Mouse (Mus musculus): ENCODE data around the gene Schip1. TPM values are rescaled to one million over a fixed set of nuclear protein-coding genes. Genes with fewer than 3 reads are reported as not detected.

Schip1 gene
- polyA plus RNA-seq, 1 experiment from 2014 or later, result 152 TPM

DNA sequence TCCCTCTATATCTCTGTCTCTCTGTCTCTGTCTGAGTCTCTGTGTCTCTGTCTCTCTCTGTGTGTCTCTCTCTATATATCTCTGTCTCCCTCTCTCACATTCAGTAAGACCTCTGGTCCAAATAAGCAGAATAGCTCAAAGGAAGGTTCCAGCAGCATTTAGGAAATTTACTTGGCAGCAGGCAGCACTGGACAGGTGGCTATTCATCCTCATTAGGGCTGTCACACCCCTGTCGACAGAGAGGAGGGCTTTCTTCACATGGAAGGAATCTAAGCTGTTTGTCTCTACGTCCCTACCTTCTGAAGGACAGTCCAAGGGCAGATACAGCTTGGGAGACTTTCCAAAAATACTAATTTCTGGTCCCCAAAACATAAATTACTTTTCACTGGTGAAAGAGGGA, 267.9 kb downstream of the Schip1 start:
- ATAC-seq (ENCODE audit: low FRiP score, low TSS enrichment), result no peak
- no peak overlapping the region for H3K27ac ChIP-seq (replicated peaks; ENCODE audit: low read depth, low read length)
- 56% methylated on average over 2 of the region's 2 CpGs for WGBS
- no peak overlapping the region for H3K4me2 ChIP-seq (ENCODE audit: low read length)
- H3K27me3 ChIP-seq (ENCODE audit: control insufficient read depth, insufficient read depth, low read length), result no peaks in the 10 kb centered on the region
- H3K4me1 ChIP-seq (ENCODE audit: control insufficient read depth, insufficient read depth, low read length), result no peaks in the 10 kb centered on the region
- no peak overlapping the region for H3K4me3 ChIP-seq (replicated peaks; ENCODE audit: low read depth, low read length)
- no peaks in the 10 kb centered on the region for H3K36me3 ChIP-seq (ENCODE audit: control insufficient read depth, insufficient read depth, low read length)
- DNase-seq, result no peak
- no peak overlapping the region for H3K9ac ChIP-seq (replicated peaks; ENCODE audit: low read length)
- no peaks in the 10 kb centered on the region for H3K9me3 ChIP-seq (ENCODE audit: control insufficient read depth, low read length)

DNA sequence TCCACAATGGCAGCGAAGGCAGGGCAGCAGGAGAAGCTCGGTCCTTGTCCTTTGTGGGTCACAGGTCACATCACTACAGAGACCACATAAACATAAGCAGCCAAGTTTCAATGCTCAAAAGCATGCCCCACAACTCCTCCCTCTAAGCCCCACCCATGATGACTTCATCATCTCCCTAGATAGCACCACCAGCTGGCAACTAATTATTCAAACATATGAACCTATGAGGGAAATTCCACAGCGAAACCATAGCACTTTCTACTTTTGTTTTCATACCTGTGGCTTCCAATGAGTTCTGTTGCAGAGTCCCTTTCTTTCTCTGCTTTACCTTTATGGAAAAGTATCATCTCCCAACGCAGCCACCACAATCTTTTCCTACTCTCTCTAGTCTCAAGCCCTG, 270.9 kb downstream of the Schip1 start:
- Histone ChIP-seq H3K4me1 (ENCODE audit: control insufficient read depth, insufficient read depth, low read length) (no peaks in the 10 kb centered on the region), H3K36me3 (ENCODE audit: control insufficient read depth, insufficient read depth, low read length) (no peaks in the 10 kb centered on the region), H3K27me3 (ENCODE audit: control insufficient read depth, insufficient read depth, low read length) (no peaks in the 10 kb centered on the region), H3K4me2 (ENCODE audit: low read length) (no peak overlapping the region), H3K4me3 (replicated peaks; ENCODE audit: low read depth, low read length) (no peak overlapping the region), H3K9me3 (ENCODE audit: control insufficient read depth, low read length) (no peaks in the 10 kb centered on the region), H3K9ac (replicated peaks; ENCODE audit: low read length) (no peak overlapping the region), H3K27ac (replicated peaks; ENCODE audit: low read depth, low read length) (no peak overlapping the region)
- WGBS, result 91% methylated on average over 4 of the region's 4 CpGs
- DNase-seq, result no peak
- no peak for ATAC-seq (ENCODE audit: low FRiP score, low TSS enrichment)

DNA sequence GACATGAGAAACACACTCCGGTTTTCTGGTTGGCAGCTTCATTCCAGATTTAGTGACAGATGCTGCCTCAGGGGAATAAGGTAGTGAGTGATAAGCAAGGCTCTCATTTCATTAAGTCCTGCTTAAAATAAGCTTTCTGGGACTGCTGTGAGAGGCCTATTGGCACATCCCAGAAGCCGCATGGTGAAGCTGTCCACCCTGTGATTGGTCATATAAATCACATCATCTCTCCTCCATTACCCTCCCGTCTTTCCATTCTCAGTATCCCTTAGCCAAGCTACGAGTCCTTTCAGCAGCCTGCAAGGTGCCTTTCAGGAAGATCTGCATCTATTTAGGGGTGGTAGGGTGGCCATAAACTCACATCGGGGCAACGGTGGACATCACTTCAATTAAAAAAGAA, 286.0 kb downstream of the Schip1 start:
- no peaks in the 10 kb centered on the region for H3K36me3 ChIP-seq (ENCODE audit: control insufficient read depth, insufficient read depth, low read length)
- no peak overlapping the region for H3K27ac ChIP-seq (replicated peaks; ENCODE audit: low read depth, low read length)
- H3K4me2 ChIP-seq (ENCODE audit: low read length), result no peak overlapping the region
- no peaks in the 10 kb centered on the region for H3K4me1 ChIP-seq (ENCODE audit: control insufficient read depth, insufficient read depth, low read length)
- H3K9ac ChIP-seq (replicated peaks; ENCODE audit: low read length), result no peak overlapping the region
- ATAC-seq (ENCODE audit: low FRiP score, low TSS enrichment) (0 out of 2 replicates have a peak, but pooled peaks have one; percentile 2), DNase-seq (peak; percentile 43)
- no peak overlapping the region for H3K4me3 ChIP-seq (replicated peaks; ENCODE audit: low read depth, low read length)
- H3K9me3 ChIP-seq (ENCODE audit: control insufficient read depth, low read length), result no peaks in the 10 kb centered on the region
- WGBS, result 71% methylated on average over 6 of the region's 6 CpGs
- no peaks in the 10 kb centered on the region for H3K27me3 ChIP-seq (ENCODE audit: control insufficient read depth, insufficient read depth, low read length)

DNA sequence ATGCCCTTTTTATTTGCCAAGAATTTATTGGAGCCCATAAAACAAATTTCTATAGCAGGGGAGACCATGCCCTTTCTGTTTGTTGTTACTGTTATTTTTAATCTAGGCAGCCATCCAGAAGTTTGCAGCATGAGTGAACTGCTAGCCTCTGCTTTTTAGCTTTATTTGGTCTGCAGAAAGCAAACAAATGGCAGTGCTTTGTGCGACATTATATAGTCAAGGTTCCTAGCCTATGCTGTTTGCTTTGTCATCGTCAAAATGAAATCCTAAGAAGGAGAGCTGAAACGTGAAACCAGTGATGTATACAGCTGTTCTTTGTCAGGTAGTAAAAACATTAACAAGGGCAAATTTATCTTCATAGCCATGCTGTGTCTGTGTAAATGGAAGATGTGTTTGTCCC, 286.9 kb downstream of the Schip1 start:
- Histone ChIP-seq H3K27me3 (ENCODE audit: control insufficient read depth, insufficient read depth, low read length) (no peaks in the 10 kb centered on the region), H3K4me3 (replicated peaks; ENCODE audit: low read depth, low read length) (no peak overlapping the region), H3K9ac (replicated peaks; ENCODE audit: low read length) (no peak overlapping the region), H3K27ac (replicated peaks; ENCODE audit: low read depth, low read length) (no peak overlapping the region), H3K4me2 (ENCODE audit: low read length) (no peak overlapping the region), H3K36me3 (ENCODE audit: control insufficient read depth, insufficient read depth, low read length) (no peaks in the 10 kb centered on the region), H3K4me1 (ENCODE audit: control insufficient read depth, insufficient read depth, low read length) (no peaks in the 10 kb centered on the region), H3K9me3 (ENCODE audit: control insufficient read depth, low read length) (no peaks in the 10 kb centered on the region)
- 68% methylated on average over 3 of the region's 3 CpGs for WGBS
- peak; percentile 8 for DNase-seq
- no peak for ATAC-seq (ENCODE audit: low FRiP score, low TSS enrichment)

DNA sequence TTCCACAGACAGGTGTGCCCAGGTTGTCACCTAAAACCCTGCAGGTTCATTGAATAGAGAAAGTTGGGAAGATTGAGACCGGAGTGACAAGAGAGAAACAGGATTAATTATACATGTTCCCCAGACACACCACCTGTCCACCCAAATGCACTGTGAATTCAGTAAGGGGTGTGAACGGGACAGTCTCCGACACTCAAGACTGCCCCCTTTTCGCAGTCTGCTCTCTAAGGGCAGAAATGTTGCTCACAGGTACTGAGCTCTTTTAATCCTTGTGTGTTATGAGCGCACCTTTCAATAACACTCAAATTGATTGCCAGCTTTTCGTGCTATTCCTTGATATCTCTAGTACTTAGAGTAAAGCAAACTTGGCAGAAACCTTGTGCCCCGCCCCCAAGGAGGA, 288.4 kb downstream of the Schip1 start:
- H3K9me3 ChIP-seq (ENCODE audit: control insufficient read depth, low read length), result no peaks in the 10 kb centered on the region
- no peaks in the 10 kb centered on the region for H3K27me3 ChIP-seq (ENCODE audit: control insufficient read depth, insufficient read depth, low read length)
- no peak for ATAC-seq (ENCODE audit: low FRiP score, low TSS enrichment)
- no peaks in the 10 kb centered on the region for H3K4me1 ChIP-seq (ENCODE audit: control insufficient read depth, insufficient read depth, low read length)
- H3K4me2 ChIP-seq (ENCODE audit: low read length), result no peak overlapping the region
- no peak for DNase-seq
- 88% methylated on average over 7 of the region's 7 CpGs for WGBS
- H3K36me3 ChIP-seq (ENCODE audit: control insufficient read depth, insufficient read depth, low read length), result no peaks in the 10 kb centered on the region
- H3K4me3 ChIP-seq (replicated peaks; ENCODE audit: low read depth, low read length), result no peak overlapping the region
- H3K9ac ChIP-seq (replicated peaks; ENCODE audit: low read length), result no peak overlapping the region
- no peak overlapping the region for H3K27ac ChIP-seq (replicated peaks; ENCODE audit: low read depth, low read length)

DNA sequence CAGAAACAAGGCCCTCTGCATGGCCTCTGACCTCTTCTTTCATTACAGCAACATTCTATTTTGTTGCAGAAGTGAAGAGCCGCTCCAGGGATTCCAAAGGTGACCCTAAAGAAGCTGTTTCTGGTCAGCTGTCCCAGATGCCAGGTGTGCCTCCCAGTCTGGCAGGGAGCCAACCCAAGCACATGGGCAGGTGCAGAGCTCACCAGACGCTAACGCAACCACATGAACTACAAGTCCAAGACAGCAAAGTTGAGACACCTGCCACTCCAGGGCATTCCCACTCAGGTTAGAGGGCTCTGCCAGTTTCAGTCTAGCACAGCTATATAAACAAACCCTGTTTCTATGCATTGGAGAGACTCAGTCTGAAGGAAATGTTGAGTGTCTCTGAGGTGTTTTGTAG, 288.9 kb downstream of the Schip1 start:
- Histone ChIP-seq H3K4me3 (replicated peaks; ENCODE audit: low read depth, low read length) (no peak overlapping the region), H3K9me3 (ENCODE audit: control insufficient read depth, low read length) (no peaks in the 10 kb centered on the region), H3K4me2 (ENCODE audit: low read length) (no peak overlapping the region), H3K4me1 (ENCODE audit: control insufficient read depth, insufficient read depth, low read length) (no peaks in the 10 kb centered on the region), H3K36me3 (ENCODE audit: control insufficient read depth, insufficient read depth, low read length) (no peaks in the 10 kb centered on the region), H3K27me3 (ENCODE audit: control insufficient read depth, insufficient read depth, low read length) (no peaks in the 10 kb centered on the region), H3K9ac (replicated peaks; ENCODE audit: low read length) (no peak overlapping the region), H3K27ac (replicated peaks; ENCODE audit: low read depth, low read length) (no peak overlapping the region)
- DNase-seq (no peak), ATAC-seq (ENCODE audit: low FRiP score, low TSS enrichment) (no peak)
- 74% methylated on average over 3 of the region's 3 CpGs for WGBS

DNA sequence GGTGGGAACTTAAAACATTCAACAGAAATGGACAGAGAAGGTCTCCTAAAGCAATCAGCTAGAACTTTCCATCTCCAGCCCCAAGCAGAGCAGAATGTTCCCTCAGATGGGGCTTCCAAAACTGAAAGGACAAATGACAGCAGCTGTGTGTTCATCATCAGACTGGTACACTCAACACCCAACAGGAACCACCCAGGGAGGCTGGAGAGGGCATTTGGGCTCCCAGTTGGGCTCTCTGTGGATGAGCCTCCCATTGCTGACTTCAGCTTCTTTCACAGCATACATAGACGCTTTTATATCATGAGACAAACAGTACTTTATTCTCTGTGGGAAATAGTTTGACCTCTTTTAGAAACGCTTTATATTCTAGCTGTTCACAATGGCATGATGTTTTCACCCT, 291.9 kb downstream of the Schip1 start:
- Histone ChIP-seq H3K36me3 (ENCODE audit: control insufficient read depth, insufficient read depth, low read length) (no peaks in the 10 kb centered on the region), H3K27ac (replicated peaks; ENCODE audit: low read depth, low read length) (no peak overlapping the region), H3K9me3 (ENCODE audit: control insufficient read depth, low read length) (no peaks in the 10 kb centered on the region), H3K4me2 (ENCODE audit: low read length) (no peak overlapping the region), H3K9ac (replicated peaks; ENCODE audit: low read length) (no peak overlapping the region), H3K4me3 (replicated peaks; ENCODE audit: low read depth, low read length) (no peak overlapping the region), H3K27me3 (ENCODE audit: control insufficient read depth, insufficient read depth, low read length) (no peaks in the 10 kb centered on the region), H3K4me1 (ENCODE audit: control insufficient read depth, insufficient read depth, low read length) (no peaks in the 10 kb centered on the region)
- DNase-seq (no peak), ATAC-seq (ENCODE audit: low FRiP score, low TSS enrichment) (no peak)
- 84% methylated on average over 2 of the region's 2 CpGs for WGBS

DNA sequence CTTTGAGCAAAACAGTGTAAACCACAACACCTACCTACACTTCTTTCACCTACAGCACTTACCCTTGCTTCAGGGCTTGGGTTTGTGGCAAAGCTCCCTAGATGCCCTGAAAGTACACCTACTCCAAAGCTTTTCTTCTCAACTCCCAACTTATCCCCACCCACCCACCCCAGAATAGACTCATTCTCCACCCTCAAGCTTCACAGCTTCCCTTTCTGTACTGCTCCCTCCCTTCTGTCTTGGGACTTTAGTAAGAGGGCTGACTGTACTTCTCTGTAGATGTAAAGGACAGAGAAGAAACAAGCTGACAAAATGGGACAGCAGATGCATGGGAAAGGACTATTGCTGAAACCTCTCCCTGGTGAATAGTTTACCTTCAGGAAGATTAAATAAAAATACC, 303.4 kb downstream of the Schip1 start:
- H3K4me2 ChIP-seq (ENCODE audit: low read length), result no peak overlapping the region
- H3K4me3 ChIP-seq (replicated peaks; ENCODE audit: low read depth, low read length), result no peak overlapping the region
- no peaks in the 10 kb centered on the region for H3K27me3 ChIP-seq (ENCODE audit: control insufficient read depth, insufficient read depth, low read length)
- ATAC-seq (ENCODE audit: low FRiP score, low TSS enrichment) (no peak), DNase-seq (no peak)
- no peaks in the 10 kb centered on the region; the same call in 1 of the 2 replicates for H3K9me3 ChIP-seq (ENCODE audit: control insufficient read depth, low read length)
- no peak overlapping the region for H3K27ac ChIP-seq (replicated peaks; ENCODE audit: low read depth, low read length)
- no peaks in the 10 kb centered on the region for H3K4me1 ChIP-seq (ENCODE audit: control insufficient read depth, insufficient read depth, low read length)
- no peaks in the 10 kb centered on the region for H3K36me3 ChIP-seq (ENCODE audit: control insufficient read depth, insufficient read depth, low read length)
- H3K9ac ChIP-seq (replicated peaks; ENCODE audit: low read length), result no peak overlapping the region

DNA sequence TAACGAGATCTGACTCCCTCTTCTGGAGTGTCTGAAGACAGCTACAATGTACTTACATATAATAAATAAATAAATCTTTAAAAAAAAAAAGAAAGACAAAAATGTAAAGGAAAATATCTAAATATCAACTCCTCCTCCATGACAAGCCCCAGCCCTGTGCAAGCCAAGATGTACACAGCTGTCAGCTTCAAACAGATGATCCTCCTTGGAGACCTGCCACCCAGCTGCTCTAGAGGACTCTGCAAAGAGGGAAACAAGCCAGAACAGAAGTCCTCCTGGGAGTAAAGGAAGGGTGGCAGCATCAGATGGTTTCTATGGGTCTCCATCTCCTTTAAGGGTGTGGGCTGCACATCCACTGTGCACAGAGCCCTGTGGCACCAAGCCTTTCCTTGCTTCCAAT, 308.3 kb downstream of the Schip1 start:
- no peak for ATAC-seq (ENCODE audit: low FRiP score, low TSS enrichment)
- no peak for DNase-seq
- H3K27ac ChIP-seq (replicated peaks; ENCODE audit: low read depth, low read length), result no peak overlapping the region

More for the DNA sequence above, 308.3 kb downstream of the Schip1 start:
- H3K4me2 ChIP-seq (ENCODE audit: low read length), result no peak overlapping the region
- H3K4me3 ChIP-seq (replicated peaks; ENCODE audit: low read depth, low read length), result no peak overlapping the region
- H3K4me1 ChIP-seq (ENCODE audit: control insufficient read depth, insufficient read depth, low read length), result 0 out of 2 replicates have a peak, but pooled peaks cover 6% of the 10 kb centered on the region
- WGBS, result no CpG with 5 or more reads among the region's 1 CpGs
- H3K27me3 ChIP-seq (ENCODE audit: control insufficient read depth, insufficient read depth, low read length), result no peaks in the 10 kb centered on the region
- no peaks in the 10 kb centered on the region for H3K36me3 ChIP-seq (ENCODE audit: control insufficient read depth, insufficient read depth, low read length)
- H3K9ac ChIP-seq (replicated peaks; ENCODE audit: low read length), result no peak overlapping the region
- H3K9me3 ChIP-seq (ENCODE audit: control insufficient read depth, low read length), result no peaks in the 10 kb centered on the region; the same call in 1 of the 2 replicates
